Mouse (Mus musculus): Measurements from ENCODE around the gene Ncor2.

- TF ChIP-seq CTCF (IDR thresholded peaks at IDR 0.05; ENCODE audit: control insufficient read depth, insufficient read depth, insufficient read length) (no peak), USF1 (IDR thresholded peaks at IDR 0.05; ENCODE audit: low read depth) (no peak), CEBPB (IDR thresholded peaks at IDR 0.05; ENCODE audit: low read depth) (no peak), MYOD1 (IDR thresholded peaks at IDR 0.05; ENCODE audit: control insufficient read depth, insufficient read length, low read depth) (no peak), MYOG (IDR thresholded peaks at IDR 0.05; ENCODE audit: control insufficient read depth, extremely low read depth, insufficient read length) (no peak)
Observed at GRCm38 (mm10) chr5:125134391-125134790, 44.6 kb downstream of the Ncor2 start.
